Mouse (Mus musculus): ENCODE measurements around the gene Gm10647. TPM values are rescaled to one million over a fixed set of nuclear protein-coding genes. Genes with fewer than 3 reads are reported as not detected.
"Not testable (repeated sequence)": the region's sequence is repeated elsewhere in the genome, so short reads cannot be mapped to it uniquely, and the experiment has no call there.

Gm10647 gene
- total RNA-seq (2021), result not detected
- long read RNA-seq, experiment 1, result 0 reads
- long read RNA-seq, experiment 2, result 0 reads

DNA sequence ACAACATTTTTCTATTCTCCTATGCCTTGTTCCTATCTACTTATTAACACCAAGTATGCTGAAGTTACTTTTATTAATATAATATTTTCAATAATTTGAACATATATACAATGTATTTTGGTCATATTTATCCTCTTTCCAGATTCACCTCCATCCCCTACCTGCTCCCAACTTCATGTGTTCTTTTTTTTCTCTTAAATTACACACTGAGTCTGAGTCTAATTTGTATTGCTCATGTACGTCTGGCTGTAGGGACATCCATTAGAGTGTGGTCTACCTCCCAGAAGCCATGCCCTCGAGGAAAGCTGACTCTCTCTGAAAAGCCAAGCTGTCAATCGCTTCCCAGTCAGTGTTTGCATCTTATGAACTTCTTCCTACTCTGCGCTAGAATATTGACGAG is at the start of gene Gm10647:
Gene Gm10647 (plus strand): TSS at position 301 of the 400 bp plus-strand sequence.
- DNase-seq, result no peak

DNA sequence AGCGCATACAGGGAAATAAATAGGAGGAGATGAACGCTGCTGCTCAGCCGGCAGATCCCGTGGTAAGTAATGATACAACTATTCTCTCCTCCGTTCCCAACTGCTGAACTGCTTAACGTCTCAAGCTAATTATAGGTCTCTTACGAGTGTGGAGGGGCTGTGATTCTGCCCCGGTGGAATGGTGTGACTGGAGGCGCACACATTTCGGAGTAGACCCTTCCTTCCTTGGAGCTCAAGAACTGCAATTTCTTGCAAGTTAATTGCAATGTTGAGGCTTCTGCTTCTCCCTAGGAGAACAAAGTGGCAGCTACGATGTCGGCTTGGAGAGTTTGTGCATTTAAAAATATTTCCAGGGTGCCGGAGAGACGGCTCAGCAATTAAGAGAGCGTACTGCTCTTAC is 48.4 kb upstream of the Gm10647 start:
- DNase-seq, result no peak

DNA sequence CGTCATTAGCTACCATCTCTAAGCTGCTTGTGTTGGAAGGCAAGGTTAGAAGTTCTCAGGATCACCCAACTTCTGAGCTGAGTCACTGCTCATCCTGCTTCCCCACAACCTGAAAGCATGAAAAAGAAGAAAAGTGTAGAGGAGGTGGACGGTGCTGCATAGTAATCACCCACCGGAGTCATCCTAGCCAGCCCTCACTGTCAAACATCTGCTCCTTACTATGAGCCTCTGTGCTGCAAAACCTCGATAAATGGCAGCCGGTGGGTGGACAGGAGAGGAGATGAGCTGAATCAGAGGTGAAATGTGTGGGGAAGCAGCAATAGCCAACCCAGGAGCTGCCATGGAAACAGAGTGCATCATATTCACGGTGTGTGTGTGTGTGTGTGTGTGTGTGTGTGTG is 44.0 kb upstream of the Gm10647 start:
- DNase-seq, result no peak

DNA sequence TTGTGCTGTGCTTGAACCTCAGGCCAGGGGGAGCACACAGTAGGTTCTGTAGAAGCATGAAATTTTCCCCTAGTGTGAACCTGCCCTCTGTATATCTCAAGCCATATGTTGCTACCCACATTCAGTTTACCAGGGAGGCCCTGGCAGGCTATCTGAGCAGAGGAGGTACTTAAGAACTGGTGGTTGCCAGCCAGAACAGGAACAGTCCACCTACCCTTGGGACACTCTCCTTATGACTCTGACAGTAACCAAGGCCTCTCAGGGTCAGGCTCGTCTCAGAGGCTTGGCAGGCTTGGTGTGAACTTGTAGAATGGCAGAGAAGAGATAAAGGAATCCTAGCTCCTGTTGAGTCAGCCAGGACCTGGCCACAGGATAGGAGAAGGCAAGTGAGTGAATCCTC is 35.8 kb upstream of the Gm10647 start:
- DNase-seq, result no peak

GRCm38 (mm10) chr9:66768721-66769120 is 28.1 kb upstream of the Gm10647 start:
- no peak for DNase-seq

DNA sequence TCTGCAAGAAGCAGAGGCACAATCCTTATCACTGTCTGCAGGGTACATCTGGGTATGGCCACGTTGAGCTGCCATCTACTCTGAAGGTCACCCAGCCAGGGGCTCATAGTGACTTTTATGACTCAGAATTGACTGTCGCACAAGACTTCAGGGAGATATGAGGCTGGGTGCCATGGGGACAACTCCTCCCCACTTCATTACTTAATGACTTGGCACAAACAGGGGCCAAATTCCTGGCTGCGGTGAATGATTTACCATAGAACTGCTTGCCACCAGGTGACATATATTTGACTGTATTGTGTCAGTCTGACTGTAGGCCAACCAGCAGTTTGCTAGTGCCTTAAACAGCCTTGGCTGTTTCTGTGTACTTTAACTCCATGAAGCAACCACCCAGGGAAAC is 27.6 kb upstream of the Gm10647 start:
- DNase-seq, result no peak

DNA sequence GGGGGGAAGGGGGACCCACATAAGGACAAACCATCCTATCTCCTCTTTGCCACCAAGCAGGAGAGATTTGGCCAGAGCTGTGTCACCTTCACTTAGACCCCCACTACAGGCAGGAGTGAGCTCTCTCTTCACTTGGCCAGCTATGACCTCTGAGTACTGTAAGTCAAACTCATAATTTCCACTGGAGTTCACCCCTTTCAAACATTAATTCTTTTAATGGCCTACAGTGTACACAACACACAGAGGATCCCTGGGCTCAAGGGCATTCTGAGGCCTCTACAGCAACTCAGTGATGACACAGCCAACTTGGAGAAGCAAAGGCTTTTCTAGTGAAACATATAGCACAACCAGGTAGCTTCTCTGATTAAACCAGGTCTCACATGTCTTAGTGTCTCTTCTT is 26.1 kb upstream of the Gm10647 start:
- no peak for DNase-seq

- not testable (repeated sequence) for DNase-seq
These were observed 12.3 kb upstream of the Gm10647 start for GRCm38 (mm10) chr9:66784552-66784951.

DNA sequence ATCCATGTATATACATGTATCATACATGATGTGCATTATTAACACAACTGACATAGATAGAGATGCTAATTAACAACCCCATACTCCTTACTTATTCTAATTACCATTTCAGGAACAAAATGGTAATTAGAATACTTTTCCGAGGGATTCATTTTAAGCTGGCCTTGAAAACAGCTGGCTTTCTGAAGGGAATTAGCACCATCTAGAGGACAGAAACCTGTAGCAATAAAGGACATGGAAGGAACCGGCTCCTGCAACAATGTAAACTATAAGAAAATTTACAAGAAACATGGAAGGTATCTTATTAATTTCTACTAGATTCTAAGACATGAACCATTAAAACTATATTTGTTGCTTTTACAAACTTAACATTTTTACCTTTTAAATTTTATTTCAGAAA is 9.0 kb upstream of the Gm10647 start:
- DNase-seq, result peak; percentile 30 to 64

DNA sequence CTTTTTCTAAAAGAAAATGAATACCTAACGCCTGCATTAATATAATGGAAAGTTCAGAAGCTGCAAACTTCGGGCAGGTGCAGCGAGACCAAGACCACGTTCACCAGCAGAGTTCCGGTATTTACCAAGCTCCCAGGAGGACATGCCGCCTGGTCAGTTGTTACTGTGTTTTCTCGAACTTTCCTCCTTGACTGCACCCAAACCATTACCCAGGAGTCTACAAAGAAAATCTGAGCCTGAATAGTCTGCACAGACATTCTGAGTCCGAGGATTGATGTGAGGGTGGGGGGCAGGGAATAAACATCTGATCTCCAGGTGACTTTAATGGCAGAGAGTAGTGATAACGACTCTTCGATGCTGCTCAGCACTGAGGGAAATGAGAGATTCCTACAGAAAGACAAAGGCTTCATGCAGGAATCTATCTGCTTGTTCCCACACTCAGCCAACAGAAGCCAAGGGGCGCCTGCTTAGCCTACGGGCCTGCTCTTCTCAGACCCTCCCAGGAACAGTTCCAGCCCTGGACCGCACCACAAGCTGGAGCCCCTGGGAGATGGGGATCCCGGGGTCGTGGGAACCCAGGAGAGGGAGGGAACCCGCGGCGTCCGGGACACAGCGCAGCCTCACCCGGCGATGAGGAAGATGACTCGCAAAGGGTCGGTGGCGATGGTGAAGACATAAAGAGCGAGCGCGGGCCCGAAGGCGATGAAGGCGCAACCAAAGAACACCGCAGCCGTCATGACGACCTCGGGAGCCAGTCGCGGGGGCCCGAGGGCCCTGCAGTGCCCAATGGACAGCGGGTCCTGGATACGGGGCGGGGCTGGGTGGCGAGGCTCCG is 2.0 kb upstream of the Gm10647 start:
- peak in 1 of 2 experiments; percentile 34 for DNase-seq

DNA sequence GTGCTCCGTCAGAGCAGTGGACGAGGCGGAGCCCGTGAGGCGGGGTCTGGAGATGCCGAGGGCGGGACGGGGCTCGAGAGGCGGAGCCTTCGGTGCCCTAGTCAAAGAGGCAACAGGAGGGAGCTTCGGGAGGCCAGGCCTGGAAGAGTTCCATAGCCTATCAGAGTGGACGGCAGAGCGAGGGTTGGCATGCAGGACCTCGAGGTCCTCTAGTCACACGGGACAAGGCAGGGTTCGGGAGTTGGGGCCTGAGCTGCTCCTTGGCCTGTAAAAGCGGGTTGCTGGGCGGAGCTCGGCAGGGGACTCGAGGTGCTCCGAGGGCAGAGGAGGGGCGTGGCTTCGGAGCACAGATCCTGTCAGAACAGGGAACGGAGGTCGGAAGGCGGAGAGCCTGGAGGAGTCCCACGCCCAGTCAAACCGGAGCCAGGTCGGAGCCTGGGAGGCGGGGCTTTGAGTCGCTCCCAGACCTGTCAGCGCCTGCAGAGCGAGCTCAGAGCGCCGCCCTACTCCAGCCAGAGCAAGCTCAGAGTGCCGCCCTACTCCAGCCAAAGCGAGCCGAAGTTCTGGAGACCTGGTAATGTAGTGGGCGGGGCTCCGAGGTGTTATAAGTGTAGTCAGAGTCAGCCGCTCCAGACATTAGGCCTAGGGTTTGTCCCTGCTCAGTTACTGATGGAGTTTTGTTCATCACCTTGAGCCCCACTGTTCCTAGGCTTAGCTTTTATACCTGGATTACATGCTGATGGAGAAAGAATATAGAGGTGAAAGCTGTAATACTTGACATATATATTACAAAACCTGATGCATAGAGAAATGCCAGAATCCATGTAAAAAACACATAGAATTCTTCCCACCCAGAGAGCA is 1.1 kb upstream of the Gm10647 start, which contains the start of gene Aph1b:
Gene Aph1b (minus strand): TSS at position 27 of the 861 bp plus-strand sequence.
- peak; percentile 97 to 99 for DNase-seq

DNA sequence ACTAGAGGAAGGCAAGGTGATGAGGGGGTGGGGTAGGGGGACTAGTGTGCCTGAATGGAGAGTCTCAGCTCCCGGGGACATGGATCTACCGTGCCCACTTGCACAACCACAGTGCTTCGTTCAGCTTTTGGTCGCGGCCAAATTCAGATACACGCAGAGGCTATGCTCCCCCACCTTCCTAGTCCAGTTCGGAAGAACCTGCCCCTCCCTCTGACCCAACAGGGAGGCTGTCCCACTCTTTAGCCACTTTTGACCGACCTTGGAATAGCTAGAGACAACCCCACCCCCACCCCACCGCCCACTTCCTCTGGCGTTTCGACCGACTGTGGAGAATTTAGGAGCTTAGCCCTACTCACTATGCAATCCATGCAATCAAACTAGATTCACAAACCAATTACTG is 5.1 kb downstream of the Gm10647 start:
- DNase-seq, result no peak

GRCm38 (mm10) chr9:66805951-66806350 is 9.1 kb downstream of the Gm10647 start:
- DNase-seq, result not testable (repeated sequence)

GRCm38 (mm10) chr9:66813392-66813791 is 16.6 kb downstream of the Gm10647 start:
- DNase-seq, result no peak

DNA sequence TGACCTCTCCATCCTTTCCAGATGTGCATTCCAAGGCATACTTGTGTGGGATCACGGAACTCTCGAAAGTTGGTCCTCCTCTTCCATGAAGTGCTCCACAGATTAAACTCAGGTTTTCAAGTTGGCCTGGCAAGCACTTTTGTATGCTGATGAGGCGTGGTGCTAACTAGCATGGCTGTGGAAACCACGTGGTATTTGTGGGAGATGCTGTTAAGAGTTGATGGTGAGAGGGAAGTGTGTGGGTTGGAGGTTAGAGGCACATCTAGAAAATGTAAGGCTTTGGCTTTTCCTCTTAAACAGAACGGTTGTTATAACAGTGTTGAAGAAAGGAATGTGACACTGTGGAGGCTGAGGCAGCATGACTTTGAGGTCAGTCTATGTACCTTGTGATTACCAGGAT is 24.2 kb downstream of the Gm10647 start:
- DNase-seq, result no peak

DNA sequence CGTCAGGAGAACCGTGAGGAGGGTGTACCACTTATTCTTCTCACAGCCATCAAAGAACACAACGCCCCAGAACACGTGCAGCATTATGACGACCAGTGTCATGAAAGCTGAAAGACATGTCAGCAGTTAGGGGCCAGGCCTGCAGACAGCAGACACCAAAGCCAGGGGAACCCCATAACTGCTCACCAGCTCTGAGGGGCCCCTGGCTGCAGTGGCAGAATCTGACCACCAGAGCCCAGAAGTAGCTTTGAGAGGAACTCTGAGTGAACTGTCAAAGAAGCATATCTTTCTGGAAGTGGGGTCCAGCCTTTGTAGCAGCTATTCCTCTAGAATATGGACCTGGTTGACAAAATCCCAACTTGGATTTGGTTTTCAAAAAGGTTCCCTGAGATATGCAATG is 25.4 kb downstream of the Gm10647 start:
- not testable (repeated sequence) for DNase-seq

- peak; percentile 45 to 62 for DNase-seq
These were observed 29.2 kb downstream of the Gm10647 start for GRCm38 (mm10) chr9:66825990-66826389.

- no peak for DNase-seq
These were observed 35.6 kb downstream of the Gm10647 start for GRCm38 (mm10) chr9:66832366-66832908.

GRCm38 (mm10) chr9:66833851-66834250 is 37.0 kb downstream of the Gm10647 start:
- DNase-seq, result no peak

DNA sequence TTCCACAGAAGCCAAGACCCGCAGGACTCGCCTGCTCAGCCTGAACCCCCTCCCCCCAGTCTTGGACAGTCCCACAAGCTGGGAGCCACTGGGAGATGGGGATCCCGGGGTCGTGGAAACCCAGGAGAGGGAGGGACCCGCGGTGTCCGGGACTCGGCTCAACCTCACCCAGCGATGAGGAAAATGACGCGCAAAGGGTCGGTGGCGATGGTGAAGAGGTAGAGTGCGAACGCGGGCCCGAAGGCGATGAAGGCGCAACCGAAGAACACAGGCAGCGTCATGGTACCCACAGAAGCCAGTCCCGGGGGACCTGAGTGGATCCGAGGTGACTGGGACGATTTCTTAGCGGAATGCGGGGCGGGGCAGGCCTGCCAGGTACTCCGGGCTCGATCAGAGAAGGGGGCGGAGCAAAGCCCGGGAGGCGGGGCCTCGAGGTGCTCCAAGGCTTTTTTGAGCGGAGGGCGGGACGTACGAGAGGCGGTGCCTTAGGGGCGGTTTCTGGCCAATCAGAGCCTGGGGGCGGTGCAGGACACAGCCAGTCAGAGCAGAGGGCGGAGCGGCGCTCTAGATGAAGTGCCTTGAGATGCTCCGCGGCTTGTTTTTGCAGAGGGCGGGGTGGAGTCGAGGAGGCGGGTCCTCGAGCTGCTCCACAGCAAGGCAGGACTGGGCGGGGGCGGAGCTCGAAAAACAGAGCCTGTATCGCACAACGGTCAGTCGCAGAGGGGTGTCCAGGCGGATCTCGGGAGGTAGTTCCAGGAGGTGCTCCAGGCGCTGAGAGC is 37.7 kb downstream of the Gm10647 start, which contains the start of gene Aph1c:
Gene Aph1c (minus strand): TSS at position 409 of the 779 bp plus-strand sequence.
- DNase-seq, result peak; percentile 99

DNA sequence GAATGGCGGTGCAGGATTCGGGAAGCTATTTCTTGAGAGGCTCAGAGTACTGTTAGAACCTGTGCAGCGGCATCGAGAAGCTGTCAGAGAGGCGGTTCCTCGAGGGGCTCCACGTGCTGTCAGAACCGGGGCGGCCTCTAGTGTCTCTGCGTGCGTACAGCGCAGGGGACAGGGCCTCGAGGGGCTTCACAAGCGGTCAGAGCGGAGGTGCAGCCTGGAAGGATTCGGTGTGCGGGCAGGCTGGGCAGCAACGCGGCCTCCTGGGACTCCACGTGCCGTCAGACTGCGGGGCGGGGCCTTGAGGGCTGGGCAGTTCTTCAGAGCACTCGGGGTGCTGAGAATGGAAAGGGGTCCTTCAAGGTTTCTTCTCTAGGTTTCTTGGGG is 38.2 kb downstream of the Gm10647 start:
- DNase-seq, result no peak

DNA sequence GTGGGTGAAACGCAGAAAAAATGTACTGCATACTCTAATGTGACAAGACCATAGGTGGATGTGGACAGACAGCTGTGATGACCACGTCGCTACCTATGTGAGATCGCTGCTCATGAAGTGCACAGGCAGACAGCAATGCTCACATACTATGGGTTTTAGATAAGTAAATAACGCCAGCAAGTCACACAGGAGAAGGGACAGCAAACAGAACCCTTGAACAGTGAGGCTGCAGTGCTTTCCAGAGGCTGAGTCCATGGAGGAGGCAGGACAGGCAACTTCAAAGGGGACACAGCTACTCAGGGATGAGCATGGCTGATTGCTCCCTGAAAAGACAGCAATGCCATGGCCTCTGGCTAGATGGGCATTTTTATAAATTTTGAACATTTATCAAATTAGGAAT is 50.0 kb downstream of the Gm10647 start:
- DNase-seq, result no peak
